Mouse (Mus musculus) v-Abl transformed pro-B cells (cell line): ENCODE measurements around the gene Col6a1.

Experiments
- in situ Hi-C, 2 experiments: fragments of 400-800 bp; cut with MboI; formaldehyde crosslinking; loops; one replicate each; pipeline ENCODE4 v1.15.1; 2025; ENCODE audit not compliant: unreplicated experiment in 2 of 2

Gene Col6a1

GRCm38 (mm10) chr10:76683977-76684376 is 42.0 kb downstream of the Col6a1 start:
- in situ Hi-C loops, result no loop called here

- in situ Hi-C loops, result no loop called here
Measured at GRCm38 (mm10) chr10:76683461-76683860, 42.5 kb downstream of the Col6a1 start.

- in situ Hi-C loops, result no loop called here
Measured at GRCm38 (mm10) chr10:76681882-76682281, 44.1 kb downstream of the Col6a1 start.

GRCm38 (mm10) chr10:76680758-76681650 is 45.0 kb downstream of the Col6a1 start:
- in situ Hi-C loops, result no loop called here

GRCm38 (mm10) chr10:76678122-76678521 is 47.8 kb downstream of the Col6a1 start:
- in situ Hi-C loops, result no loop called here

GRCm38 (mm10) chr10:76675268-76675667 is 50.7 kb downstream of the Col6a1 start:
- in situ Hi-C loops, result no loop called here

GRCm38 (mm10) chr10:76674581-76674980 is 51.4 kb downstream of the Col6a1 start:
- in situ Hi-C loops, result no loop called here

- in situ Hi-C loops, result no loop called here
Measured at GRCm38 (mm10) chr10:76671939-76672338, 54.0 kb downstream of the Col6a1 start.

- in situ Hi-C loops, result no loop called here
Measured at GRCm38 (mm10) chr10:76668947-76669284, 57.1 kb downstream of the Col6a1 start.

- in situ Hi-C loops, result no loop called here
Measured at GRCm38 (mm10) chr10:76668261-76668946, 57.6 kb downstream of the Col6a1 start.

- in situ Hi-C loops, result no loop called here
Measured at GRCm38 (mm10) chr10:76667197-76667805, 58.7 kb downstream of the Col6a1 start.

GRCm38 (mm10) chr10:76665551-76665950 is 60.4 kb downstream of the Col6a1 start:
- in situ Hi-C loops, result no loop called here

- in situ Hi-C loops, result no loop called here
Measured at GRCm38 (mm10) chr10:76664156-76665115, 61.5 kb downstream of the Col6a1 start.
